Mouse (Mus musculus) retina, embryonic 14.5 days (tissue): ENCODE data around the gene Sema3a.
"Not testable (repeated sequence)": the region's sequence is repeated elsewhere in the genome, so short reads cannot be mapped to it uniquely, and the experiment has no call there.

Source experiments
- DNase-seq: peaks from one replicate; pipeline ENCODE4 v3.0.0-alpha.2; 2015; ENCODE audit warnings: low spot score

Gene Sema3a

DNA sequence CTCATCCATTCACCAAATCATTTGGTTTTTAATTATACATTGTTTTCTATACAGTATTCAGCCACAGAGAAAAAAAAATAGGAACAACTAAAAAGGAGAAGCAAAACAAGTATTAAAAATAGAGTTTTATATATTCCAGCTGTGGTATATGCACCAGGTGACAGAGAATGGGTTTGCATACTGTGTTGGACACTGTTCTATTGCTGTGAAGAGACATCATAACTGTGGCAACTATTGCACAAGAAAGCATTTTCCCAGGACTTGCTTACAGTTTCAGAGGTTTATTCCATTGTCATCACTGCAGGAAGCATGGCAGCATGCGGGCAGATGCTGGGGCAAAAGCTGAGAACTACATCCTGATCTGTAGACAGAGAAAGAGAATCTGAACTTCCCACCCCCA, 425.7 kb downstream of the Sema3a start:
- DNase-seq: no peak

DNA sequence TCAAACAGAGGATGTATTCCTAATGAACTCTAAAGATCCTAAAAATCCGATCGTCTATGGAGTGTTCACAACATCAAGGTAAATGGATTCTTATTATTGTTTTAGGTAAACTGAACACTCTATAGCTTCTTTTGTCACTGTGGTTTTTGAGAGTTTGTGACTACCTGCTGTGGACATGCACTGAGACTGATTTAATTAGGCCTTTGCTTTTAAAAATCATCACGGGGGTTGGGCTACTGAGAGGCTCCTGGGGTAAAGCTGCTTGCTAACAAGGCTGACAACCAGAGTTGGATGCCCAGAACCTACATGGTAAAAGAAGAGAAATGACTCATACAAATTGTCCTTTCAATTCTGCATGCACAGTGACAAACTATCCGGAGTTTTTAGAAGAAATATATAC, 432.0 kb downstream of the Sema3a start:
- no peak for DNase-seq

DNA sequence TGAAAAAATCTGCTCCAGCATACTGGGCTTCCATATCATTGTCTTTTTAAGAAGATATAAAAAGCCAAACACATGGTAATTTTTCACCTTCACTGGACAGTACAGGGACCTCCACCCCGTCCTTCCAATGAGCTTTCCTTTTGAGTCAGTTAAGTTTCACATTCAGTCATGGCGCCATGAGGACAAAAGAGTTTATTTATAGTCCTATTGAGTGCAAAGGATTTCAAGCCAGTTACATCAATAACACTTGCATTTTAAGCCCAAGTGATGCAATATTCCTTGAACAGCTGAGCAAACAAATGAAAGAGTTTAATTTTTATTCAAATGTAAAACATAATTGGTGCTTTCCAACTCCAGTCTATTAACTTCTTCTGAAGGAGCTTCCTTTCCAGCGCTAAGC, 448.7 kb downstream of the Sema3a start:
- no peak for DNase-seq

DNA sequence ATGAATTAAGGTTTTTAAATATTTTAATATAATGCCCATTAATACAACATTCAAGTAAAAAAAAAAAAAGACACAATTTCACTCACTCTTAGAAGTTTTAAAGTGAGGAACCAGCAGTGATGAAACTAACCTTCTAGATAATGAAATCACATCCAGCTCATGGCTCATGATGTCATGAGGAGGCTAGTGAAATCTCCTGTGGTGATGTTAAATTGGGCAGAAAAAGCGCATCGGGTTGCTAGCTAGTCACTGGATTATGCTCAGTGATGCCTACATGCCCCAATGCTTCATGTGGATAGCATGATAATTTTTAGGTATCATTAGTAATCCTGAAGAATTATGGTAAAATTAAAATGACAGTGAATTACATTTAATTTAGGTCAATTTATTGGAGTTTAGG, 453.9 kb downstream of the Sema3a start:
- peak; percentile 79 for DNase-seq

DNA sequence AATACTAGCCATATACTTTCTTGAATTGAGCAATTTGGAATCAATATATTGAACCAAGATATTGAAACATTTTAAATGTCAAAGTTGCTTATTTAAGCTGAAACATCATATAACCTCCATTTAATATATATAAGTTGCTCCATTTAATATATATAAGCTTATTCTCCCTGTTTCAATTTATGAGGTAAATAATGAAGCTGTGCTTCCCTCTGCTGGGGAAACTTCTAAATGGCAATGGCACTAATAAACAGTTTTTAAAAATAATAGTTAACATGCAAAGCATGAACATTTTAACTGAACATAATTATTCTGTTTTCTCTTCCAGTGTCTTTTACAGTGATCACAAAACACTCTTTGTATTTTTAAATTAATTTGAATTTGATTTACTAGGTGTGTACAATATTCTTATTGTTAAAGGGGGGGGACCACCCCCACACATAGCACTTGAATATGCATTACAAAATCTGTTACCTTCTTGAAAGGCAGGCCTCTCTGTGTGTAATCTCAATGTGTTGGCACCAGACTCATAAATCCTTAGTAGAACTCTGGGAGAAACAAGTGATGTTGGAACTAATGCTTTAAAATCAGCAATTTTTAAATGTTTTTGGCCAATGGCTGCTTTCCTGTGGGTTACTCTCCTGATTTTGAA, 460.5 kb downstream of the Sema3a start:
- peak; percentile 59 for DNase-seq

DNA sequence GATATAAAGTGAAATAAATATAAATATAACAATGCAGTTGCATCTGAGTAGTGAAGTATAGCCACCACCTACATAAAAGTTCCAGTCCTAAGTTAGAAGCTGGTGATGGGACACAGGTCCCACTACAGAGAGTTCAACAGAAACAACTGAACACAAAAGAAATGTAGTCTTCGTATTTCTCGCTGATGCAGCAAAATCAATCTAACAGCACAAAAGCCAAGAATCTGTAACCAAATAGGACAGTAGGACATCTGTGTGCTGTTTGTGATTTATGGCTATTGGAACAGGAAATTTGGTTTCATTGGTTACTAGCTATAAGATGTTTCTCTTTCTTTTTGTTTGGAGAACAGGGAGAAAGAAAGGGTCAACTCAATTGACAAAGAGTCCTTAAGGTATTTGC, 469.2 kb downstream of the Sema3a start:
- DNase-seq: no peak

DNA sequence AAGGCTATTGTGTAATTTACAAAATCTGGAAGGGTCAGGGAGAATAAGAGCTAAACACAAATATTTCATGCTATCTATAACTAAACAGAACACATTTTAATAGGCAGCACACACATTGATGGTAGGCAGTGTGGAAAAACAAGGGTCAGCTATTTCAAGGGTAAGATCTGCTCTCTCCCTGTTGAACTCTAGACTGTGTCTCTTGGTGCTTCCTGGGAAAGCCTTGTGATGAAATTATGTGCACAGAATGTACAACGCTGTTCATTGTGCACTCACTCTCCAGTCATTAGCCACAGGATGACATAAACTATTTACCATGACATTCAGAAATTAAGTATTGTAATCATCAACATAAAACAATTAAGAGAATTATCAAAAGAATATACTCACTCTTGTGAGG, 486.4 kb downstream of the Sema3a start:
- no peak for DNase-seq

DNA sequence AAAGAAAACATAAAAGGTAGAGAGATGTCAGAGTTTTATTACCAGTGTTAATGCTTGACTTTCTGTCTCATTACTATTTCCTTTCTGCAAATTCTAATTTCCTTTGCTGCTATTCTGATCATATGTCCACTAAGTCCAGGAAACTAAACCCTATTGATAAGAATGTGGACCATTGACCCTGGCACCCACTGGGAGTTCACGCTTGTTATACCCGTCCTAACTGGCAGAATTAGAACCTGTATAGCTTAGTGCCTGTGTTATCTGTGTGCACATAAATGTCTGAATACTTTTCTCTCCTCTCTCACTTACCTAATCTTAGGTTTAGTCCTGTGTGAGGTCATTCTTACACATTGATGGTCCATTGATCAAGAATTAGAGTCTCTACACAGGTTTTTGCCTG, 486.9 kb downstream of the Sema3a start:
- DNase-seq: no peak

DNA sequence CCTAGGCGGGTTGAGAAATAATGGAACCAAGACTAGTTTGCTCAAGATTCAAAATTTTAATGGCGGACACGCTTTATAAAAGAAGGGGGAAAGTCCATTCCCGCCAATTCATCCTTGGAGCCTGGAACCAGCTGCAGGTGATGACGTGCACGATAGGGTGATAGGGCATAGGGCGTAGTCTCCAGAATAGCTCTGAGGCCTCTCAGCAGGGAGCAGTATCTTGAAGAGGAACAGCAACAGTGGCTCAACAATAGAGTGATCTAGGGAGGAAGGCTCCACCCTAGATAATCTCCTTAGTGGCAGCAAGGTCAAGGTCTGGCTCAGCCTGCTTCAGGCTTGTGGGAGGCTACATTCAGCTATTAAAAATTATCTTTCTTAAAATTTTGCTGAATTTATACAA, 489.4 kb downstream of the Sema3a start:
- DNase-seq: not testable (repeated sequence)

DNA sequence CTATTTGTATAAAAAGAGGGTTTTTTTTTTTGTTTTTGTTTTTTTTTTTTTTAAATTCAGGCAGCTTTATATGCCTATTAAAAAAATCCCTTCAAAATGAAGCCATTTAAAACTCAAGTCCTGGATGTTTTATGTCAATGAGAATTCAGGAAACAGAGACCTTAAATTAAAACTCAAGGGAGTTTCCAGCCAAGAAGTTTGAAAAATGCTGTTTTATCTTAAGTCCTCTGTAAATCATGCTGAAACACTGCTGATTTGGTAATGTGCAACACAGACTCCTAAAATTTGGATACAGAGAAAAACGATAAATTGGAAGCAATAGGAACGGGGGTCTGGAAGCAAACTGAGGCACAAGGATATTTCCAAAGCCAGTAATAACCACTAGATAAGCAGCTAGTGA, 490.7 kb downstream of the Sema3a start:
- no peak for DNase-seq

DNA sequence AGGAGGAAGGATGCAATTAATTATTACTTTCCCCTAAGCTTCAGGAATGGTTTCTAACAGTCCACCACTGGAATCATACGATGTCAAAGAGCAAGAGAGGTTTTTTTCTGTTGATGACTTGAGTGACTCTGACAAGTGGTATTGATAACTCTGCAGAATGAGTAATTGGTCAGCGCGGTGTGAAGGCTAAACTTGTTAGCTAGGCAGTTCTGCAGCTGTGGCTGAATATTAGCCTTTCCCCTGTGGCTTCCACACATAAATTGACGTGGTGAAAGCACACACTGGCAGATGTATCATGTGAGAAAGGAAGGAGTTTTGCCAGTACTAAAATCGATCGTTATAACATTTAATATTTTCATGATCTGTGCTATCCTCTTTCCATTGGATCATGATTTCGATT, 497.4 kb downstream of the Sema3a start:
- DNase-seq: peak; percentile 72

DNA sequence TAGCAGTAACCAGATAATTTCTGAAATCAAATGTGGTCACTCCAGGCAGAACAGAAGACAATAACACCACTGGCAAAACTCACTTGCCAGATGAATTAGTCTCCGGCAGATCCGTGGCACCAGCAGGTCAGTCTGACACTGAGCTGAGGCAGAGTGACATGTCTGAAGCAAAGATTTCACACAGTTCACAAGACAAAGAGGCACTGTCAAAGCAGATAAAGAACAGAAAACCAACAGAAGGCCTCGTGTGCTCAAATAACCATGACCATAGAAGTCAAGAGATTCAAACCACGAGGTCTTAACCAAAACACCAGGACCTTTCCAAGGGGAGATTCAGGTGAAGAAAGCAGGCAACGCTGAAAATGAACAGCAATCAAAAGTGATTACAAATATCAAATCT, 499.5 kb downstream of the Sema3a start:
- DNase-seq: peak; percentile 73

DNA sequence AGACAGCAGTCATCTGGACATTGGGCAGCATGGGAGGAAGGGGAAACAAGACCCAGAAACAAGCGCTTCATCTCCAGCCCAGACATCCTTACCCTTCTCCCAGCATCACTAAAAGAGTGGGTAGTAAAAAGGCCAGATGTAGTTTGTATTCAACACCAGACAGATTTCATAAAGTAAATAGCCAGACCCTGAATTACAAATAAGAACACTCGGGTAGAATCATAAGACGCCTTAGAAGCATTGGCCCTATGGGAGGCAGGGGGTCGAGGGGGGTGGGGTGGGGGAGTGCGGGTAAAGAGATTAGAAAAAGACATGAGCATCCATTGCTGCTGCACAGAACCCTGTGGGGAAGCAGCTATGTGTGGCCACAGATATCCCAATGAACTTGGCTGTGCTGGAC, 500.9 kb downstream of the Sema3a start:
- no peak for DNase-seq

DNA sequence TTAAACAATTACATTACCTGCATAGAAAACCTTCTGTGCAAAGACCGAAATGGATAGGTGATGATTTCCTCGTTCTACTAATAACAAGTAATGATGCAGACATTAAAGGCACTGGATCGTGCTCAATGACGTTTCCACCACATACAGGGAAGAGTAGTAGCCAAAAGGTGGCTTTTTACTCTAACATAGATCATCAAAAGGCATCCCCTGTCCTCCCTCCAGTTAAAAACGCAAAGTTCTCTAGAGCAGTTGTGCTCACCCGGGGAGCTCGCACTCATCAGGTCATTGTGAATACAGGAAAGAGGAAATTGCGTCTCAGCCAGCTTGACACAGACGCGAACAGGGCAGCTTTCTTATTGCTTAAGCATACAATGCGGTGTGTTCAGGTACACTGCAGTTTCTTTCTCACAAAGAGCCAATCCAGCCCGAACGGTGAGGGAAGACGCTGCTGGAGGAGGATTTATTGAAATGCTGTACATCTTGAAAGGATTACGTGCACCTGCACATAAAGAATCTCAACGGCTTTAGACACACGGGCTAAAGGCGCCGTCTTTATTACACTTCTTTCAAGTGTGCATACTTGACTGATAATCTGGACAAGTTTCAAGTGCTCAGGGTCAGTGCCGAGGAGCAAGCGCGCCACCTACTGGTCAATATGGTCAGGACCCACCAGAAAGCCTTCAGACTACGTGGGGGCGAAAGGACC, 503.5 kb downstream of the Sema3a start:
- DNase-seq: peak; percentile 95

DNA sequence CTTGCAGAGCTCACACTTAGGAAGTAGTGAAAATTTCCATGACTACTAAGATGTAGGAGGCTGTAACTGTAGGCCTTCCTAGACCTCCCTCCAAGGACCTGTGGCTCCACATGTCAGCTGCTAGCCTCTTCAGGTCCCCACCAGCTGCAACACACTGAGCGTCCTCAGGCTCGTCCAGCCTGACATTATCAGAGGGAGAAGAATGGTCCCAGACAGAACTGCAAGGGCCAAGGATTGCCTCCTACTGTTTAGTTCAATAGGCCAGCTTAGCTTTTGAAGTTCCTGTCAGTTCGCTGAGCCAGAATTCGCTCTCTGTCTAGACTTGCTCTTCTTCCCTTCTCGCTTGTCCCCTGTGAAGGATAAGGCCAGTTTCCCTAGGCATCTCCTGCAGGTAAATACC, 504.7 kb downstream of the Sema3a start:
- DNase-seq: peak; percentile 44

DNA sequence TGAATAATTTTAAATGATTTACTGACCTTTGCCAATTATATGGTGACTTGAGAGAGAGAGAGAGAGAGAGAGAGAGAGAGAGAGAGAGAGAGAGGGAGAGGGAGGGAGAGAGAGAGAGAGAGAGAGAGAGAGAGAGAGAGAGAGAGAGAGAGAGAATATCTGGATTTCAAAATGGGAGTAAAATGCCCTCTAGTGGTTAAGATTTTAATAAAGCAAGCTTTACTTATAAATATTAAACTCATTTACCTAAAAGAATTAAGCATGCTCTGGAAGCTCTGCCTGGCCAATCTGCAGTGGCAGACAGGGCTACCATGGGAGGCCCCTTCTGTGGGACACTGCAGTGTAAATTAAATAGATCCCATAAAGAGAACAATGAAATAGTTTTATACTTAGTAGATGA, 505.5 kb downstream of the Sema3a start:
- DNase-seq: peak; percentile 76

DNA sequence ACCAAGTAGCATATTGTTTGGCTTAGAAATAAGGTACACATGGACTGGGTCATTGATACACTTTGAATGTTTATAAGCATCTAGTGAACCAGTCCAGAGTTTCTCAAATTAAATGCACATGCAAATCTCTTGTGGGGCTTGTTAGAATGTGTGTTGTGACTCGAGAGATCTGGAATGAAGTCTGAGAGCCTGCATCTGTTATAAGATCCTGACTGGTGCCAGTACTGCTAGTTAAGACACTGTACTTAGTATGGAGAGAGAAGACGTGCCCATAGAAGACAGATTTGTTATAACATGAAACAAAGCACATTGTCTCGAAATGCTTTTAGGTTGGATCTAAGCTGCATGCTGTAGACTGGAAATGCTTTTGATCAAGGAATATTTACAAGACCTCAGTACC, 511.0 kb downstream of the Sema3a start:
- no peak for DNase-seq
